Mouse (Mus musculus) small intestine, adult 2 months (tissue): ENCODE data around the gene P2rx7. TPM values are rescaled to one million over a fixed set of nuclear protein-coding genes. Genes with fewer than 3 reads are reported as not detected.

Experiments used
- H3K27ac ChIP-seq: fragments of 200-500 bp; 2 replicates; pipeline ENCODE4 v1.5.1; 2012; ENCODE audit warnings: low read depth, low read length, control low read depth, inconsistent platforms; ENCODE audit not compliant: insufficient read depth
- H3K27me3 ChIP-seq: fragments of 200-500 bp; 2 replicates; pipeline ENCODE4 v1.6.1; 2012; ENCODE audit warnings: mild to moderate bottlenecking, moderate library complexity, low read length, inconsistent platforms; ENCODE audit not compliant: control insufficient read depth, insufficient read depth
- H3K36me3 ChIP-seq: fragments of 200-500 bp; 2 replicates; pipeline ENCODE4 v1.6.1; 2012; ENCODE audit warnings: mild to moderate bottlenecking, low read length, control low read depth, inconsistent platforms; ENCODE audit not compliant: control insufficient read depth, insufficient read depth
- H3K4me1 ChIP-seq: fragments of 200-500 bp; 2 replicates; pipeline ENCODE4 v1.6.1; 2012; ENCODE audit warnings: low read length, inconsistent platforms, mixed read lengths; ENCODE audit not compliant: control insufficient read depth, insufficient read depth, insufficient read length
- H3K4me3 ChIP-seq: fragments of 200-500 bp; 2 replicates; pipeline ENCODE4 v1.5.1; 2012; ENCODE audit warnings: low read depth, mild to moderate bottlenecking, control low read depth, inconsistent platforms, low read length, moderate library complexity
- CTCF ChIP-seq: fragments of 200-500 bp; IDR thresholded peaks from 2 replicates; pipeline ENCODE4 v1.5.1; 2012; ENCODE audit warnings: low read depth, mild to moderate bottlenecking, control low read depth, inconsistent platforms, low read length, moderate library complexity, mixed read lengths; ENCODE audit not compliant: insufficient replicate concordance, insufficient read length; ENCODE audit errors: extremely low read depth
- POLR2A ChIP-seq: fragments of 200-500 bp; IDR thresholded peaks from 2 replicates; pipeline ENCODE4 v1.6.1; 2012; ENCODE audit warnings: low read depth, mild to moderate bottlenecking, control low read depth, inconsistent platforms, low read length, moderate library complexity
- WGBS: fragments of 180-500 bp; shearing (Covaris S2); methylation state at CpG from one replicate; pipeline ENCODE4 v1.1.7; 2018; 5-methylcytosine and 5-hydroxymethylcytosine counted together
- polyA plus RNA-seq: library from polyadenylated mRNA; depleted of rRNA; stranded (reverse); fragments of >200 nt; gene quantifications from 2 replicates; pipeline ENCODE4 v1.2.3, GENCODE M21; 2012

Gene P2rx7
- polyA plus RNA-seq, 1 experiment: 24.3 TPM

DNA sequence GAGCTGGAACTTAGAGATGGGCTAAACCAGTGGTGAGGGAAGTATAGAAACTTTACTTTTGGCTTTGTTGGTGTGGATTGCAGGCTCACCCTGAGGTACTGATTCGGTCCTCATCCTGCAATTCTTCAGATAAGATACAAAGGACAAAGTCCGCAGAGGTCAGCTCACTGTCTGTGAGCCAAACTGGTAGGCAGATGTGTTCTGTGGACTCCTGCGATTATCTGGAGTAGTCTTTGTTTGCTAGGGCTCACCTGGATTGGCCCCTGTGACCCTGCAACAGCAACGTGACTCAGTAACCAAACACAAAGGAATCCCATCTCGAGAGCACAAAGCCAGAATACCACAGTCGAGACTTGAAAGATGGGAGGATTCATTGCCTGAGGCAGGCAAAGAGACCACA, 46.8 kb downstream of the P2rx7 start:
- H3K27ac ChIP-seq: peak overlapping the region; percentile 37; the same call in 1 of the 2 replicates
- no peak overlapping the region for H3K4me3 ChIP-seq
- peaks cover 17% of the 10 kb centered on the region for H3K4me1 ChIP-seq
- WGBS: 29% methylated on average over 6 of the region's 6 CpGs
- TF ChIP-seq CTCF: no peak
- no peak for TF ChIP-seq POLR2A
- no peaks in the 10 kb centered on the region for H3K36me3 ChIP-seq
- no peaks in the 10 kb centered on the region for H3K27me3 ChIP-seq

DNA sequence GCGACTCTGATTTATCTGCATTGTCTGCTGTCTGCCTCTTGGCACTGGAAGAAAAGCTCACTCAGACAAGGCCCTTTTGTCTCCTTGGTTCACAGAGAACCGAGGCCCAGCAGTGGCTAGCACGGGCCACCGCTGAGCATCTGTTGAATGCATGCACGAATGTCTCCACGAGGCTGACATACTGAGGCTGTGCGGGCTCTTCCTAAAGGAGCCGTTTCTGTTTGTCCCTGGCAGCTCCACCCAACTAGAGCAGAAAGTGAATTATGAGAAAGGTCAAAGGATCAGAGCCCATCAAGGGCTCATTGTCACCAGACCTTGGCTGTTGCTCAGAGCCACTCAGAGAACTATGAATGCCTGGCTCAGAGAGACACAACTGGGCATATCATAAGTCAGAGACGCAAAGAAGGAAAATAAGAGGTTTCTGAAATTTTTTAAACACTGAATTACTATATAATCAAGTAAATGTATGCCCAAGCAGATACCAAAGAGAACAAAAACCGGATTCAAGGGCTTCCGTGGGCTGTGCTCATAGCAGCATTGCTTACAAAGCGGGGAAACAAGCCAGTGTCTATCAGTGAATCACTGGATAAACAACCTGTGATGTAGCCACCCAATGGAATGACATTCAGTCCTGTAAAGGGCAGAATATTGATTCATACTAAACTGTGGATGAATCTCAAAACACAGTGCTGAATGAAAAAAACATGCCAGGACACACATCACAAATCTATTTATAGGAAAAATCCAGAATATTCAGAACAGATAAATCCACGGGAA, 49.9 kb downstream of the P2rx7 start:
- Histone ChIP-seq H3K36me3 (no peaks in the 10 kb centered on the region), H3K27me3 (no peaks in the 10 kb centered on the region), H3K27ac (peak overlapping the region; percentile 46; the same call in 1 of the 2 replicates), H3K4me3 (no peak overlapping the region), H3K4me1 (peaks cover 18% of the 10 kb centered on the region)
- TF ChIP-seq CTCF: no peak
- no peak for TF ChIP-seq POLR2A
- WGBS: 32% methylated on average over 13 of the region's 13 CpGs

DNA sequence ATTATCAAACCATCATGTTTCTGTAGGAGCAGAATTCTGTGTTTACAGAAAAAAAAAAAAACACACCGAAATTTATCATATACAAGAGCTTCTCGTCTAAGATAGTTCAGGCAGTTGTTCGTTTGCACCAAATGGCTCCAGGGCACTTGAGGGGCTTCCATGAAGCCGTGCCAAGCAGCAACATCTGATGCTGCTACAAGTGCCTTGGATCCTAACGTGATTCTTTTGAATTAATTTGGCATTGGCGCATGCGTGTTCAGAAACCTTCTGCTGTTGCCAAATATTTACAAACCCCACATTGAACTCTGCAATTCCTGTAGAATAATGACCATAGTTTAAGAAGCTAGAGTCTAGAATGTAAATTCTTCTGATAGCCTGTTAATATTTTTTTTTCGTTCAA, 51.8 kb downstream of the P2rx7 start:
- no peak for TF ChIP-seq CTCF
- no peak for TF ChIP-seq POLR2A
- Histone ChIP-seq H3K4me1 (peaks cover 19% of the 10 kb centered on the region), H3K27ac (no peak overlapping the region), H3K4me3 (no peak overlapping the region), H3K27me3 (no peaks in the 10 kb centered on the region), H3K36me3 (no peaks in the 10 kb centered on the region)
- WGBS: 82% methylated on average over 8 of the region's 8 CpGs

DNA sequence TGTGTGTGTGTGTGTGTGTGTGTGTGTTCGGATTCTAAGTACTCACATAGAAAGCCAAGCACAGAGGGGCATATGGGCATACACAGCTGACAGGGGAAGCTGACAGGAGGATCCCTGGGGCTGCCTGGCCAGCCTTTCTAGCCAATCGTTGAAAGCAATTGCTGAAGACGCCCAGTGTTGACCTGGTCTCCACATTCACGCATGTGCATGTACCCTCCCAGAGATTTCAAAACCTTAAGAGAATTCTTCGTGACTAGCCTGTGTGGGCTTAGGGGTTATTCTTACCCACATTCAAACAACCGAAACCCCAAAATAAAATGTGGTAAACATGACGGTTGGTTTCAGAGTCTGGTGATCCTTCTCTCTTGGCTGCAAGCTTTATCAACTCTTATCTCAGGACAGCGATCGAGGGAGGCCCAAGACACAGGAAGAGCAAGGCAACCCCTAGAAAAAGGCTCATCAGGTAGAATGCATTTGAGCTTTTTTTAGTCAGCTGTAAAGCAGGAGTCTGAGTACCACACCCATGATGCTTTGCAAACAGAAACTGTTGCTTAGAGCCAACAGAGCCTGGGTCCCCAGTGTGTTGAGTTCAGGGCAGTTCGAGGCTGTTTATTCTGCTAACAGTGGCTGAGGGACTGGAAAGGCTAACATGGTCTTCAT, 54.5 kb downstream of the P2rx7 start:
- TF ChIP-seq CTCF (no peak), POLR2A (no peak)
- no peaks in the 10 kb centered on the region for H3K36me3 ChIP-seq
- no peaks in the 10 kb centered on the region for H3K27me3 ChIP-seq
- WGBS: 68% methylated on average over 10 of the region's 10 CpGs
- peak overlapping the region; percentile 9; the same call in 1 of the 2 replicates for H3K27ac ChIP-seq
- no peak overlapping the region for H3K4me3 ChIP-seq
- peaks cover 16% of the 10 kb centered on the region for H3K4me1 ChIP-seq

DNA sequence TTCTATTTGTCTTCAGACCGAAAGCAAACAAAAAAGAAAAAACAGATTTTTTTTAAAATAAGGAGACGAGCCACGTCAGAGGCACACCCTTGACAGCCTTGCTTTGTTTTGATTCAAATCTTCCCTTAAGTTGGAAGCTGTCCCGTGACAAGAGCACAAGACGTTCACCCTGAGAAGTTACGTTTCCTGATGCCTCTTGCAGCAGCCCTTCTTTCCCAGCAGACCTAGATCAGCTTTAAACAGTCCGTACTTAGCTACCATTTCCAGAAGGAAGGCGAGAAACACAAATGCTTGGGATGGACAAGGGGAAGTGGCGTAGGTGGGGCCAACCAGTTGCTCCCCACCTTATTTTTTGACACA, 55.0 kb downstream of the P2rx7 start:
- 61% methylated on average over 9 of the region's 9 CpGs for WGBS
- Histone ChIP-seq H3K27ac (peak overlapping the region; percentile 72), H3K27me3 (no peaks in the 10 kb centered on the region), H3K4me1 (peaks cover 13% of the 10 kb centered on the region), H3K4me3 (no peak overlapping the region), H3K36me3 (no peaks in the 10 kb centered on the region)
- TF ChIP-seq CTCF: no peak
- TF ChIP-seq POLR2A: no peak

DNA sequence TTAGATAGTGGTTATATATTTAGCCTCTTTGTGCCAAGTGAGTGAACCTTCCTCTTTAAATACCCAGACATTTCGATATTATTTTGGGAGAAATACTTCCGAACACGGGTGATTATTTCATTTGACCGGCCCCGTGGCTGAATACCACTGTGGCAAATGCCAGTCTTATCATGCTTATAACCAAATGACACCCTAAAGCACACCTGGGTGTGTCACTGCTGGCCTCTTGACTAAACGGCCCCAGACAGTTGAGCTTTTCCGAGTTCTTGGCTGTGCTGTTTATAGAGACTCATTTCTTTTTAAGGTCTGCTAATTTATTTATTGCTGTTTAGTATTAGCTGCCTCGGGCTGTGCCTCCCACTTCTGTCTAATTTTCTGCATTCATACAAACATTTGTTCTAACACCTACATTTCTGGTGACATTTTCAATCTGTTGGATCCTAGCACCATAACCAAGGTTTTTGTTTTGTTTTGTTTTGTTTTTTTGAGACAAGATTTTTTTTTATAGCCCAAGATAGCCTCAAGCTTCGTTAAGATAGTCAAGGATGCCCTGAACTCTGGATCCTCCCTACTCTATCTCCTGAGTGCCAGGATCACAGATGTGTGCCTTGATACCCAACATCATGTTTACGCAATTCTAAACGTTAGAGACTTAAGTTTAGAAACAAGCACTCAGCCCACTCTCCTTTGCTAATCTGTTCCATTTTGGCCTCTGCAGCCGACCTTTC, 56.6 kb downstream of the P2rx7 start:
- WGBS: 25% methylated on average over 12 of the region's 12 CpGs

DNA sequence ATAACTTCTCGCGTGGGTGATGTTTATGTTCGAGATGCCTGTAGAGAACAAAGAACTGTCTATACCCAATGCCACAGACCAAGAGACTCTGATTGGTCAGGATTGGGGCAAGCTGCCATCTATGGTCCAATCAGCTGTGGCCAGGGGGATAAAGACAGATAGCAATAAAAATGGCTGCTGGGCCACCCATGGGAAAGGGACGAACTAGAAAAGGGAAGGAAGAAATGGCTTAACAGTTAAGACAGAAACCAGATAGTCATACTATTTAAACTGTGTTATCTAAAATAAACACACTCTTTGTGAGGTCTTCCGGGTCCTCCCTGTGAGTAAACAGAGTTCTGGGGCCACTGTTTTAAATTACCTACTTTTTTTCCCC, 57.1 kb downstream of the P2rx7 start:
- H3K36me3 ChIP-seq: no peaks in the 10 kb centered on the region
- WGBS: 9% methylated on average over 5 of the region's 5 CpGs
- H3K27me3 ChIP-seq: no peaks in the 10 kb centered on the region
- TF ChIP-seq CTCF (no peak), POLR2A (no peak)
- H3K4me3 ChIP-seq: no peak overlapping the region
- peaks cover 13% of the 10 kb centered on the region for H3K4me1 ChIP-seq
- peak overlapping the region; percentile 55; the same call in 1 of the 2 replicates for H3K27ac ChIP-seq

More for the DNA sequence above, 56.6 kb downstream of the P2rx7 start:
- Histone ChIP-seq H3K27ac (peak overlapping the region; percentile 55; the same call in 1 of the 2 replicates), H3K27me3 (no peaks in the 10 kb centered on the region), H3K36me3 (no peaks in the 10 kb centered on the region), H3K4me1 (peaks cover 13% of the 10 kb centered on the region), H3K4me3 (no peak overlapping the region)
- TF ChIP-seq CTCF (no peak), POLR2A (no peak)
